Mouse (Mus musculus) neural tube, embryonic 12.5 days (tissue): ENCODE results near the gene Spsb3. TPM values are rescaled to one million over a fixed set of nuclear protein-coding genes. Genes with fewer than 3 reads are reported as not detected.

Experiments used
- ATAC-seq: fragments of 200-750 bp; cut with Nextera tagmentation; 2 replicates; pipeline ENCODE4 v1.8.0; 2017; ENCODE audit warnings: low read depth, mild to moderate bottlenecking, moderate TSS enrichment, moderate library complexity; ENCODE audit not compliant: low FRiP score
- H3K27ac ChIP-seq: fragments of 300-500 bp; sonication (generic); 2 replicates; pipeline ENCODE4 v1.5.1; 2016
- H3K27me3 ChIP-seq: fragments of 300-500 bp; sonication (generic); replicated peaks from 2 replicates; pipeline ENCODE4 v1.6.1; 2016; ENCODE audit warnings: mild to moderate bottlenecking
- H3K36me3 ChIP-seq: fragments of 300-500 bp; sonication (generic); 2 replicates; pipeline ENCODE4 v1.6.1; 2016; ENCODE audit warnings: mild to moderate bottlenecking
- H3K4me1 ChIP-seq: fragments of 300-500 bp; sonication (generic); 2 replicates; pipeline ENCODE4 v1.6.1; 2016
- H3K4me2 ChIP-seq: fragments of 300-500 bp; sonication (generic); replicated peaks from 2 replicates; pipeline ENCODE4 v1.6.1; 2016; ENCODE audit warnings: mild to moderate bottlenecking
- H3K4me3 ChIP-seq: fragments of 300-500 bp; sonication (generic); 2 replicates; pipeline ENCODE4 v1.5.1; 2016
- H3K9ac ChIP-seq: fragments of 300-500 bp; sonication (generic); 2 replicates; pipeline ENCODE4 v1.6.1; 2016; ENCODE audit warnings: mild to moderate bottlenecking
- H3K9me3 ChIP-seq: fragments of 300-500 bp; sonication (generic); 2 replicates; pipeline ENCODE4 v1.6.1; 2016; ENCODE audit warnings: mild to moderate bottlenecking
- WGBS: fragments of 180-500 bp; shearing (Covaris S2); methylation state at CpG from one replicate; pipeline ENCODE4 v1.1.7; 2016; 5-methylcytosine and 5-hydroxymethylcytosine counted together
- polyA plus RNA-seq: library from polyadenylated mRNA; unstranded; fragments of >200 nt; fragmentation: Nextera tagmentation; extraction: Ambion mirVana; gene quantifications from 2 replicates; pipeline ENCODE4 v1.2.1, GENCODE M21; 2016

Spsb3 gene
- polyA plus RNA-seq, 1 experiment from 2014 or later = 57.7 TPM

DNA sequence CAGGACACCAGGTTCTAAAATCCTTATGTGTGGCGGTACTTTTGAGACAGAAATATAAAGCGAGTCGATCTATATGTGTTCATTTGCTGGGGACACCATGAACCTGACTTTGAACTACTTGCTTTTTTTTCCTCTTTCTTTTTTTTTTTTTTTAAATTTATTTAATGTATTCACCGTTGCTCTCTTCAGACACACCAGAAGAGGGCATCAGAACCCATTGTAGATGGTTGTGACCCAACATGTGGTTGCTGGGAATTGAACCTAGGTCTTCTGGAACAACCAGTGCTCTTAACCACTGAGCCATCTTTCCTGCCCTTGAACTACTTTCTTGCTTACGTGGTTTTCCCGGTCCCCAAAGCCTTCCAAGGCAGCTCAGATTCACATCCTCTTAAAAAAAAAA, 50.8 kb downstream of the Spsb3 start:
- peak overlapping the region; percentile 83 for H3K4me2 ChIP-seq
- H3K9me3 ChIP-seq = no peaks in the 10 kb centered on the region
- peak overlapping the region; percentile 92 for H3K9ac ChIP-seq
- H3K27ac ChIP-seq = peak overlapping the region; percentile 66; the same call in 1 of the 2 replicates
- ATAC-seq = no peak
- H3K4me1 ChIP-seq = peaks cover 20% of the 10 kb centered on the region
- WGBS = 47% methylated on average over 6 of the region's 6 CpGs
- H3K27me3 ChIP-seq = no peaks in the 10 kb centered on the region
- H3K4me3 ChIP-seq = peak overlapping the region; percentile 92
- no peaks in the 10 kb centered on the region for H3K36me3 ChIP-seq

Other genes with a start within 250 kb of the Spsb3 start
- gene Slc9a3r2, start 236.3 kb upstream of the Spsb3 start, polyA plus RNA-seq = 36.9 and 37.7 TPM in 2 replicates
- gene Npw, start 228.2 kb upstream of the Spsb3 start, polyA plus RNA-seq = not detected in 2 replicates
- 24.1 and 27.2 TPM in 2 replicates for gene Zfp598, start 217.0 kb upstream of the Spsb3 start, polyA plus RNA-seq
- 42.3 and 43.3 TPM in 2 replicates for gene Syngr3, start 196.7 kb upstream of the Spsb3 start, polyA plus RNA-seq
- 40.2 and 41.9 TPM in 2 replicates for gene Gfer, start 190.5 kb upstream of the Spsb3 start, polyA plus RNA-seq
- gene Noxo1, start 190.4 kb upstream of the Spsb3 start, polyA plus RNA-seq = 2.4 and 3.0 TPM in 2 replicates
- gene Tbl3, start 179.0 kb upstream of the Spsb3 start, polyA plus RNA-seq = 91.5 and 95.3 TPM in 2 replicates
- gene Rnf151, start 168.6 kb upstream of the Spsb3 start, polyA plus RNA-seq = not detected in 2 replicates
- 826 and 871 TPM in 2 replicates for gene Rps2, start 168.5 kb upstream of the Spsb3 start, polyA plus RNA-seq
- 230 and 240 TPM in 2 replicates for gene Ndufb10, start 162.2 kb upstream of the Spsb3 start, polyA plus RNA-seq
- gene Rpl3l, start 158.8 kb upstream of the Spsb3 start, polyA plus RNA-seq = not detected in 2 replicates
- gene Msrb1, start 150.0 kb upstream of the Spsb3 start, polyA plus RNA-seq = 23.3 and 24.8 TPM in 2 replicates
- gene Hs3st6, start 133.7 kb upstream of the Spsb3 start, polyA plus RNA-seq = 0.62 and 0.69 TPM in 2 replicates
- gene Meiob, start 82.4 kb upstream of the Spsb3 start, polyA plus RNA-seq = not detected in 2 replicates
- 37.5 and 40.0 TPM in 2 replicates for gene Hagh, start 46.5 kb upstream of the Spsb3 start, polyA plus RNA-seq
- 18.2 and 18.7 TPM in 2 replicates for gene Fahd1, start 36.3 kb upstream of the Spsb3 start, polyA plus RNA-seq
- 0.28 and 0.32 TPM in 2 replicates for gene Igfals, start 20.6 kb upstream of the Spsb3 start, polyA plus RNA-seq
- 75.4 and 75.9 TPM in 2 replicates for gene Nubp2, start 294 bp upstream of the Spsb3 start, polyA plus RNA-seq
- gene Eme2, start 8.4 kb downstream of the Spsb3 start, polyA plus RNA-seq = 41.6 and 44.5 TPM in 2 replicates
- 89.9 and 98.4 TPM in 2 replicates for gene Mrps34, start 8.5 kb downstream of the Spsb3 start, polyA plus RNA-seq
- 49.7 and 55.1 TPM in 2 replicates for gene Nme3, start 9.9 kb downstream of the Spsb3 start, polyA plus RNA-seq
- 78.9 and 82.1 TPM in 2 replicates for gene Mapk8ip3, start 50.3 kb downstream of the Spsb3 start, polyA plus RNA-seq
- gene Jpt2, start 74.0 kb downstream of the Spsb3 start, polyA plus RNA-seq = 183 TPM in 2 replicates
- 12.0 and 13.1 TPM in 2 replicates for gene Cramp1l, start 129.1 kb downstream of the Spsb3 start, polyA plus RNA-seq
- 23.0 and 29.4 TPM in 2 replicates for gene Ift140, start 129.4 kb downstream of the Spsb3 start, polyA plus RNA-seq
- 11.1 and 11.7 TPM in 2 replicates for gene Tmem204, start 196.9 kb downstream of the Spsb3 start, polyA plus RNA-seq
- 43.3 and 50.9 TPM in 2 replicates for gene Telo2, start 229.3 kb downstream of the Spsb3 start, polyA plus RNA-seq
- gene Ptx4, start 234.1 kb downstream of the Spsb3 start, polyA plus RNA-seq = not detected in 2 replicates
- gene Clcn7, start 246.7 kb downstream of the Spsb3 start, polyA plus RNA-seq = 22.4 and 25.1 TPM in 2 replicates